Mouse (Mus musculus) neutrophil, adult 83 days (primary cell): Measurements from ENCODE around the gene Fndc7. TPM values are rescaled to one million over a fixed set of nuclear protein-coding genes. Genes with fewer than 3 reads are reported as not detected.

Experiments used
- total RNA-seq, 2 experiments: library from RNA; stranded (reverse); gene quantifications; one replicate each; pipeline ENCODE4 v1.2.4; 2023

Fndc7 gene
- total RNA-seq: under 1 TPM in 1 of 2 experiments, not detected in 1; 0.22 TPM

GRCm38 (mm10) chr3:108889908-108890307, at the start of gene Fndc7:
TSS of gene Fndc7 (minus strand) at chr3:108890008.

GRCm38 (mm10) chr3:108939573-108939972, 49.8 kb upstream of the Fndc7 start, which contains the start of gene Henmt1:
TSS of gene Henmt1 (plus strand) at chr3:108939873.

GRCm38 (mm10) chr3:108911548-108912413, 22.0 kb upstream of the Fndc7 start, which contains the start of gene Prpf38b:
TSS of gene Prpf38b (minus strand) at chr3:108911727.

GRCm38 (mm10) chr3:108840000-108840715, 49.6 kb downstream of the Fndc7 start, which contains the start of gene Stxbp3:
TSS of gene Stxbp3 (minus strand) at chr3:108840526.

Other genes with a start within 250 kb of the Fndc7 start
- gene Clcc1, start 236.1 kb downstream of the Fndc7 start, total RNA-seq: 10 to 100 TPM; 17.9 to 21.8 TPM
- 10 to 100 TPM; 24.5 to 32.1 TPM for gene Gpsm2, start 167.7 kb downstream of the Fndc7 start, total RNA-seq
- under 1 TPM; 0.07 to 0.53 TPM for gene Aknad1, start 150.3 kb downstream of the Fndc7 start, total RNA-seq
- 10 to 100 TPM; 38.1 to 52.3 TPM for gene Stxbp3, start 49.5 kb downstream of the Fndc7 start, total RNA-seq
- gene Prpf38b, start 21.7 kb upstream of the Fndc7 start, total RNA-seq: 10 to 100 TPM; 80.0 to 93.5 TPM
- gene Henmt1, start 49.9 kb upstream of the Fndc7 start, total RNA-seq: not detected
- not detected for gene Gm9857, start 50.4 kb upstream of the Fndc7 start, total RNA-seq
- 10 to 100 TPM; 14.9 to 16.4 TPM for gene Fam102b, start 137.6 kb upstream of the Fndc7 start, total RNA-seq
- gene Slc25a54, start 190.5 kb upstream of the Fndc7 start, total RNA-seq: not detected
- gene Slc25a24, start 233.1 kb upstream of the Fndc7 start, total RNA-seq: 10 to 100 TPM; 65.3 to 77.7 TPM